Mouse (Mus musculus): Measurements from ENCODE around the gene Clec11a. TPM values are rescaled to one million over a fixed set of nuclear protein-coding genes. Genes with fewer than 3 reads are reported as not detected.

The Clec11a gene
- total and polyA plus RNA-seq, 3 experiments: 0.33 to 0.39 TPM; not detected in 1

GRCm38 (mm10) chr7:44253023-44253616 lies 53.6 kb downstream of the Clec11a start (continued):
- TF ChIP-seq HCFC1 (IDR thresholded peaks at IDR 0.05; ENCODE audit: low read depth, low read length) (no peak), RAD21 (IDR thresholded peaks at IDR 0.05; ENCODE audit: low read depth, low read length) (no peak), MAFK (IDR thresholded peaks at IDR 0.05; ENCODE audit: borderline replicate concordance, low read depth, low read length) (no peak), UBTF (IDR thresholded peaks at IDR 0.05; ENCODE audit: borderline replicate concordance, insufficient read depth, low read depth, low read length) (no peak), RCOR1 (IDR thresholded peaks at IDR 0.05; ENCODE audit: low read depth, low read length) (no peak), MEF2A (IDR thresholded peaks at IDR 0.05; ENCODE audit: extremely low read depth, insufficient replicate concordance, low read depth, low read length, poor library complexity, severe bottlenecking) (no peak), ELF1 (IDR thresholded peaks at IDR 0.05; ENCODE audit: low read depth, low read length) (no peak), MAX (IDR thresholded peaks at IDR 0.05; ENCODE audit: low read length) (no peak), GATA1 (IDR thresholded peaks at IDR 0.05; ENCODE audit: low read depth, low read length) (no peak), POLR2A (IDR thresholded peaks at IDR 0.05; ENCODE audit: control insufficient read depth in 1 of 2, insufficient read depth in 1 of 2, low read depth in 1 of 2, low read length in 2 of 2, poor library complexity in 1 of 2) (peak; percentile 49 to 71; a peak in 2 of 4 replicates), ZKSCAN1 (IDR thresholded peaks at IDR 0.05; ENCODE audit: low read depth, low read length) (no peak), POLR2AphosphoS5 (IDR thresholded peaks at IDR 0.05; ENCODE audit: borderline replicate concordance, low read depth, low read length) (no peak), ZMIZ1 (IDR thresholded peaks at IDR 0.05; ENCODE audit: low read depth, low read length) (no peak), TBP (IDR thresholded peaks at IDR 0.05; ENCODE audit: low read depth, low read length) (no peak), POLR2AphosphoS2 (IDR thresholded peaks at IDR 0.05; ENCODE audit: low read length) (peak; percentile 85; the same call in 1 of the 2 replicates), JUND (IDR thresholded peaks at IDR 0.05; ENCODE audit: low read depth, low read length) (no peak)

Other genes with a start within 250 kb of the Clec11a start
- not detected in 2 replicates for gene Klk1b21, start 204.6 kb downstream of the Clec11a start, total RNA-seq (2012; rRNA removed)
- gene Klk1b21, start 204.6 kb downstream of the Clec11a start, polyA plus RNA-seq (2012; ENCODE audit: insufficient read depth in 1 of 2, insufficient read length in 2 of 2, low read depth in 1 of 2, low replicate concordance in 2 of 2, missing spikeins in 1 of 2): not detected
- not detected in 2 replicates for gene Klk1b22, start 194.2 kb downstream of the Clec11a start, total RNA-seq (2012; rRNA removed)
- gene Klk1b22, start 194.2 kb downstream of the Clec11a start, polyA plus RNA-seq (2012; ENCODE audit: insufficient read depth in 1 of 2, insufficient read length in 2 of 2, low read depth in 1 of 2, low replicate concordance in 2 of 2, missing spikeins in 1 of 2): not detected
- gene Klk1b16, start 170.1 kb downstream of the Clec11a start, total RNA-seq (2012; rRNA removed): not detected in 2 replicates
- gene Klk1b16, start 170.1 kb downstream of the Clec11a start, polyA plus RNA-seq (2012; ENCODE audit: insufficient read depth in 1 of 2, insufficient read length in 2 of 2, low read depth in 1 of 2, low replicate concordance in 2 of 2, missing spikeins in 1 of 2): not detected
- gene Klk1b24, start 118.7 kb downstream of the Clec11a start, total RNA-seq (2012; rRNA removed): not detected in 2 replicates
- not detected for gene Klk1b24, start 118.7 kb downstream of the Clec11a start, polyA plus RNA-seq (2012; ENCODE audit: insufficient read depth in 1 of 2, insufficient read length in 2 of 2, low read depth in 1 of 2, low replicate concordance in 2 of 2, missing spikeins in 1 of 2)
- gene Klk1b3, start 108.7 kb downstream of the Clec11a start, total RNA-seq (2012; rRNA removed): not detected in 2 replicates
- gene Klk1b3, start 108.7 kb downstream of the Clec11a start, polyA plus RNA-seq (2012; ENCODE audit: insufficient read depth in 1 of 2, insufficient read length in 2 of 2, low read depth in 1 of 2, low replicate concordance in 2 of 2, missing spikeins in 1 of 2): not detected
- not detected in 2 replicates for gene Klk1b4, start 99.5 kb downstream of the Clec11a start, total RNA-seq (2012; rRNA removed)
- gene Klk1b4, start 99.5 kb downstream of the Clec11a start, polyA plus RNA-seq (2012; ENCODE audit: insufficient read depth in 1 of 2, insufficient read length in 2 of 2, low read depth in 1 of 2, low replicate concordance in 2 of 2, missing spikeins in 1 of 2): not detected
- gene Klk1b5, start 91.0 kb downstream of the Clec11a start, total RNA-seq (2012; rRNA removed): not detected in 2 replicates
- gene Klk1b5, start 91.0 kb downstream of the Clec11a start, polyA plus RNA-seq (2012; ENCODE audit: insufficient read depth in 1 of 2, insufficient read length in 2 of 2, low read depth in 1 of 2, low replicate concordance in 2 of 2, missing spikeins in 1 of 2): not detected
- gene Klk1, start 81.5 kb downstream of the Clec11a start, total RNA-seq (2012; rRNA removed): not detected in 2 replicates
- not detected for gene Klk1, start 81.5 kb downstream of the Clec11a start, polyA plus RNA-seq (2012; ENCODE audit: insufficient read depth in 1 of 2, insufficient read length in 2 of 2, low read depth in 1 of 2, low replicate concordance in 2 of 2, missing spikeins in 1 of 2)
- gene Gm36864, start 70.7 kb downstream of the Clec11a start, total RNA-seq (2012; rRNA removed): not detected in 2 replicates
- gene Gm36864, start 70.7 kb downstream of the Clec11a start, polyA plus RNA-seq (2012; ENCODE audit: insufficient read depth in 1 of 2, insufficient read length in 2 of 2, low read depth in 1 of 2, low replicate concordance in 2 of 2, missing spikeins in 1 of 2): under 1 TPM in 1 of 2 experiments, not detected in 1; 0.08 TPM
- 0.46 and 0.62 TPM in 2 replicates for gene 1700028J19Rik, start 60.2 kb downstream of the Clec11a start, total RNA-seq (2012; rRNA removed)
- 1 to 10 TPM in 1 of 2 experiments, not detected in 1; 1.2 TPM for gene 1700028J19Rik, start 60.2 kb downstream of the Clec11a start, polyA plus RNA-seq (2012; ENCODE audit: insufficient read depth in 1 of 2, insufficient read length in 2 of 2, low read depth in 1 of 2, low replicate concordance in 2 of 2, missing spikeins in 1 of 2)
- 89.1 and 148 TPM in 2 replicates for gene 2410002F23Rik, start 60.2 kb downstream of the Clec11a start, total RNA-seq (2012; rRNA removed)
- gene 2410002F23Rik, start 60.2 kb downstream of the Clec11a start, polyA plus RNA-seq (2012; ENCODE audit: insufficient read depth in 1 of 2, insufficient read length in 2 of 2, low read depth in 1 of 2, low replicate concordance in 2 of 2, missing spikeins in 1 of 2): 100 to 1,000 TPM; 174 to 841 TPM
- 0.10 and 0.12 TPM in 2 replicates for gene Acp4, start 49.5 kb downstream of the Clec11a start, total RNA-seq (2012; rRNA removed)
- under 1 TPM in 1 of 2 experiments, not detected in 1; 0.14 TPM for gene Acp4, start 49.5 kb downstream of the Clec11a start, polyA plus RNA-seq (2012; ENCODE audit: insufficient read depth in 1 of 2, insufficient read length in 2 of 2, low read depth in 1 of 2, low replicate concordance in 2 of 2, missing spikeins in 1 of 2)
- gene Gm15517, start 45.5 kb downstream of the Clec11a start, total RNA-seq (2012; rRNA removed): not detected in 2 replicates
- gene Gm15517, start 45.5 kb downstream of the Clec11a start, polyA plus RNA-seq (2012; ENCODE audit: insufficient read depth in 1 of 2, insufficient read length in 2 of 2, low read depth in 1 of 2, low replicate concordance in 2 of 2, missing spikeins in 1 of 2): not detected
- gene Shank1, start 3.4 kb upstream of the Clec11a start, total RNA-seq (2012; rRNA removed): 0.12 and 0.29 TPM in 2 replicates
- 1 to 10 TPM in 1 of 2 experiments, not detected in 1; 3.9 TPM for gene Shank1, start 3.4 kb upstream of the Clec11a start, polyA plus RNA-seq (2012; ENCODE audit: insufficient read depth in 1 of 2, insufficient read length in 2 of 2, low read depth in 1 of 2, low replicate concordance in 2 of 2, missing spikeins in 1 of 2)
- gene Syt3, start 77.2 kb upstream of the Clec11a start, total RNA-seq (2012; rRNA removed): 0.08 and 0.20 TPM in 2 replicates
- gene Syt3, start 77.2 kb upstream of the Clec11a start, polyA plus RNA-seq (2012; ENCODE audit: insufficient read depth in 1 of 2, insufficient read length in 2 of 2, low read depth in 1 of 2, low replicate concordance in 2 of 2, missing spikeins in 1 of 2): under 1 TPM in 1 of 2 experiments, not detected in 1; 0.56 TPM
- gene 1700008O03Rik, start 78.9 kb upstream of the Clec11a start, total RNA-seq (2012; rRNA removed): not detected in 2 replicates
- under 1 TPM in 1 of 2 experiments, not detected in 1; 0.95 TPM for gene 1700008O03Rik, start 78.9 kb upstream of the Clec11a start, polyA plus RNA-seq (2012; ENCODE audit: insufficient read depth in 1 of 2, insufficient read length in 2 of 2, low read depth in 1 of 2, low replicate concordance in 2 of 2, missing spikeins in 1 of 2)
- gene Lrrc4b, start 122.1 kb upstream of the Clec11a start, total RNA-seq (2012; rRNA removed): 0.52 and 0.58 TPM in 2 replicates
- 1 to 10 TPM in 1 of 2 experiments, not detected in 1; 4.4 TPM for gene Lrrc4b, start 122.1 kb upstream of the Clec11a start, polyA plus RNA-seq (2012; ENCODE audit: insufficient read depth in 1 of 2, insufficient read length in 2 of 2, low read depth in 1 of 2, low replicate concordance in 2 of 2, missing spikeins in 1 of 2)
- not detected in 2 replicates for gene Aspdh, start 158.5 kb upstream of the Clec11a start, total RNA-seq (2012; rRNA removed)
- gene Aspdh, start 158.5 kb upstream of the Clec11a start, polyA plus RNA-seq (2012; ENCODE audit: insufficient read depth in 1 of 2, insufficient read length in 2 of 2, low read depth in 1 of 2, low replicate concordance in 2 of 2, missing spikeins in 1 of 2): under 1 TPM in 1 of 2 experiments, not detected in 1; 0.89 TPM
- 58.4 and 95.5 TPM in 2 replicates for gene Josd2, start 161.1 kb upstream of the Clec11a start, total RNA-seq (2012; rRNA removed)
- 100 to 1,000 TPM in 1 of 2 experiments, not detected in 1; 141 TPM for gene Josd2, start 161.1 kb upstream of the Clec11a start, polyA plus RNA-seq (2012; ENCODE audit: insufficient read depth in 1 of 2, insufficient read length in 2 of 2, low read depth in 1 of 2, low replicate concordance in 2 of 2, missing spikeins in 1 of 2)
- gene Emc10, start 189.6 kb upstream of the Clec11a start, total RNA-seq (2012; rRNA removed): 81.3 and 91.4 TPM in 2 replicates
- gene Emc10, start 189.6 kb upstream of the Clec11a start, polyA plus RNA-seq (2012; ENCODE audit: insufficient read depth in 1 of 2, insufficient read length in 2 of 2, low read depth in 1 of 2, low replicate concordance in 2 of 2, missing spikeins in 1 of 2): 100 to 1,000 TPM in 1 of 2 experiments, not detected in 1; 149 TPM
- 0.69 and 1.2 TPM in 2 replicates for gene Fam71e1, start 189.7 kb upstream of the Clec11a start, total RNA-seq (2012; rRNA removed)
- 1 to 10 TPM in 1 of 2 experiments, not detected in 1; 2.0 TPM for gene Fam71e1, start 189.7 kb upstream of the Clec11a start, polyA plus RNA-seq (2012; ENCODE audit: insufficient read depth in 1 of 2, insufficient read length in 2 of 2, low read depth in 1 of 2, low replicate concordance in 2 of 2, missing spikeins in 1 of 2)
- not detected in 2 replicates for gene Mybpc2, start 217.8 kb upstream of the Clec11a start, total RNA-seq (2012; rRNA removed)
- gene Mybpc2, start 217.8 kb upstream of the Clec11a start, polyA plus RNA-seq (2012; ENCODE audit: insufficient read depth in 1 of 2, insufficient read length in 2 of 2, low read depth in 1 of 2, low replicate concordance in 2 of 2, missing spikeins in 1 of 2): not detected
- gene Spib, start 225.2 kb upstream of the Clec11a start, total RNA-seq (2012; rRNA removed): 0.04 and 0.10 TPM in 2 replicates
- under 1 TPM in 1 of 2 experiments, not detected in 1; 0.13 TPM for gene Spib, start 225.2 kb upstream of the Clec11a start, polyA plus RNA-seq (2012; ENCODE audit: insufficient read depth in 1 of 2, insufficient read length in 2 of 2, low read depth in 1 of 2, low replicate concordance in 2 of 2, missing spikeins in 1 of 2)
- 82.6 and 87.8 TPM in 2 replicates for gene Pold1, start 241.9 kb upstream of the Clec11a start, total RNA-seq (2012; rRNA removed)
- gene Pold1, start 241.9 kb upstream of the Clec11a start, polyA plus RNA-seq (2012; ENCODE audit: insufficient read depth in 1 of 2, insufficient read length in 2 of 2, low read depth in 1 of 2, low replicate concordance in 2 of 2, missing spikeins in 1 of 2): 100 to 1,000 TPM in 1 of 2 experiments, not detected in 1; 104 TPM
- 42.3 and 49.7 TPM in 2 replicates for gene Nr1h2, start 247.0 kb upstream of the Clec11a start, total RNA-seq (2012; rRNA removed)
- 10 to 100 TPM in 1 of 2 experiments, not detected in 1; 82.3 TPM for gene Nr1h2, start 247.0 kb upstream of the Clec11a start, polyA plus RNA-seq (2012; ENCODE audit: insufficient read depth in 1 of 2, insufficient read length in 2 of 2, low read depth in 1 of 2, low replicate concordance in 2 of 2, missing spikeins in 1 of 2)

Measured in MEL (cell line).